Mouse (Mus musculus): ENCODE measurements around the gene Mboat1.
A peak's percentile ranks its signal among the peaks of the same experiment; 100 is the strongest.

The Mboat1 gene

DNA sequence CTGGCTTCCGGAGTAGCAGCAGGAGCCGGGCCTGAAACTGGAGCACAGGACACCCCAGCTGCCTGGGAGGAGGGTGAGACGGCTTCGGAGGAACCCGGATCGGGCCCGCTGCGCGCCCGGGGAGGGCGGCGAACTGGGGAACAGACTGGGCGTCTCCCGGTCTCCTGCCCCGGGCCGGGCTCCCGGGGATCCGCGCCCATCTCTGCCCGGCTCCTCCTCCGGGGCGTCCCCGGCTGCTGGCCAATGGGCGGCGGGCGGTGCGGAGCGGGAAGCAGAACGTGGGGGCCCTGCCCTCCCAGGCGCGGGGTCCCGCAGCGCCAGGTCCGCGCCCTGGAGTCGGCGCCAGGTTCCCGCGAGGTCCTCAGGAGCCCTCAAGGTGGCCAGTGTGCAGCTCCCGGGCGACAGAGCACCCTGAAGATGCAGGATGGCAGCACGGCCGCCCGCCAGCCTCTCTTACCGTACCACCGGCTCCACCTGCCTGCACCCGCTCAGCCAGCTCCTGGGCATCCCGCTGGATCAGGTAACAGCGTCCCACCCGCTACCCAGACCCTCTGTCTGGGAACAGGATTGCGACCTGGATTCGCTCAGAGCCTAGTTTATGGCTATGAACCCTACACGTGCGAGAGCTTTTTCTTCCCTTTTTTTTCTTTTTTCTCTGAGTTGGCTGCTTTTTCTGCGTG lies at the start of gene Mboat1:
Mboat1 (plus strand) TSS at position 247 of the 680 bp plus-strand sequence.
- DNase-seq: peak; percentile 83

DNA sequence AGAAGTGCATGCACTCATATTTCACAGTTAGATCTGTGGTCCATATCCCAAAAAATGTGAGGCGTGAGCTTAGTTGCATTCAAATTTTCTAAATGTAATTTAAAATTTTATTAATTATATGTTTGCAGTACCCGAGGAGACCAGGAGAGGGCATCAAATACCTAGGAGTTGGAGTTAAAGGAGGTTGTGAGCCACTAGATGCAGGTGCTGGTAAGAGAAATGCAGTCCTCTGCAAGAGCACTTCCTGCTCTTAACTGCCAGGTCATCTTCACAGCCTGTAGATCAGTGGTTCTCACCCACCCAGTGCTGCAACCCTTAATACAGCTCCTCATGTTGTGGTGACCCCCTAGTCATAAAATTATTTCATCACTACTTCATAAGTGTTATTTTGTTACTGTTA lies 43.2 kb upstream of the Mboat1 start:
- peak; percentile 23 for DNase-seq

DNA sequence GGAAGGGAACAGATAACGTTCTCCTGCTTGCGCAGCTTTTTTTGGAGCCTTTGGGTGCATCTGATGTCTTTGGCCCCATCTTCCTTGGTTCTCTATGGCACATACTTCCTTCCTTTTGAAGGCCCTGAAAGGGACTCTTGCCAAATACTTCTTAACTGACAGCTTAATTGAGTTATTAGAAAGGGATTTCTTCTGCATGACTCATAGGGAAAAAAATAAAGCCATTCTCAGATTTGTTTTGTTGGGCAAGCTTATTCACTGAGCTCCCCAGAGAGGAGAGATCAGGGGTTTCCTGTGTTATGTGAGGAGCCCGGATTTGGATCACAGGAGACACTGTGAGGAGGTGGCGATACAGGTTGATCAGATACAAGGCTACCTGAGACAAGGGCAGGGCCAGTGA lies 40.4 kb upstream of the Mboat1 start:
- DNase-seq: no peak

DNA sequence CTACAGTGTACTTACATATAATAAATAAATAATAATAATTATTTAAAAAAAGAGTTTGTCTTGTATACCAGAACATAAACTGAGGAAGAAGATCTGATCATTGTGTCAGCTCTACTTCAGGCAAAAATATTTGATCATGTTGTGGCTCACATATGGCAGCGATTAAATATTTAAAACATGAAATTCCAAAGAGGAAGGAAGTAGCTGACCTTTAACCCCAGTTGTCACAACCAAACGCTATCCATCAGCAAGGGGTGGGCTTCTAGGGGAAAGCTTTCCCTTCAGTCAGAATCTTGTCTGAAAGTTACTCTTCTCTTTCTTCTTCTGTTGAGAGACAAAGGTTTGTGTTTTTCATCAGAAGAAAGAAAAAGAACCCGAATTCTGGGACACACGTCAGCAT lies 39.8 kb upstream of the Mboat1 start:
- no peak for DNase-seq

DNA sequence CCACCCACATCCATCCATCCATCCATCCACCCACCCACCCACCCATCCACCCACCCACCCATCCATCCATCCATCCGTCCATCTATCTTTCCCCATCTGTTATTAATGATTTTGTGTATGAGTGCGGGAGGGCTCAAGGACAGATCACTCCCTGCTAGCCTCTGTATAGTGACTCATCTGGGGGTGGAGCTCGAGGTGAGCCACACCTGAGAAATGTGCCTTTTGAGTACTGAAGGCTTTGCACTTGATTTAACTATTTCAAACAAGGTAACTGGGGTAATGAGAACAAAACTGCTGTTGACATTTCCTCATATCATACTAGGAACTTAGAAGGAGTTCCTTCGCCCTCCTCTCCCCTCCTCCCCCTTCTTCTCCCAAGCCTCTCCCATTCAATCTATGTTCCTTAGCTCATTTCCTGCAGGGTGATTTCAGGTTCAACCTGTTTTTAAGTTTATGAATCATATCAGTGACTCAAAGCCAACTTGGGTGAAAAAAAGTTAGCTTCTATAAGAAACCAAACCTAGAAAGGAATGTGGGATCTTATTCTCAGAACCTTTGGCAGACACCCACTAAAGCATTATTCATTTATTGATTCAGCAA lies 27.2 kb upstream of the Mboat1 start:
- no peak for DNase-seq

DNA sequence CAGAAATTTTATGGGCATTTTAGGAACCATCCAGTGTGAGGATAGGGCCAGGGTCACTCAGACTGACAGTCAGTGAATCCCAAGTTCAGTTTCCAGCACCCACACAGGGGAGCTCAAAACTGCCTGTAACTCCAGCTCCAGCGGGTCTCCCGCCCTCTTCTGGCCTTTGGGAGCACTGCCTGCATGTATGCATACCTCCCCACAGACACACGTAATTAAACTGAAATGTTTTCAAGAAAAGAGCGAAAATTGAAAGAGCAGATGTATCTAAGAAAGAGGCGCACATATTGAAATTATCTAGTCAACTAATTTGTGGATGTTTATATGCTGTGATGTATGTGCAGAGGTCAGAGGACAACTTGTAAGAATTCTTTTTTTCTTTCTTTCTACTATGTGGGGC lies 20.5 kb upstream of the Mboat1 start:
- DNase-seq: no peak

DNA sequence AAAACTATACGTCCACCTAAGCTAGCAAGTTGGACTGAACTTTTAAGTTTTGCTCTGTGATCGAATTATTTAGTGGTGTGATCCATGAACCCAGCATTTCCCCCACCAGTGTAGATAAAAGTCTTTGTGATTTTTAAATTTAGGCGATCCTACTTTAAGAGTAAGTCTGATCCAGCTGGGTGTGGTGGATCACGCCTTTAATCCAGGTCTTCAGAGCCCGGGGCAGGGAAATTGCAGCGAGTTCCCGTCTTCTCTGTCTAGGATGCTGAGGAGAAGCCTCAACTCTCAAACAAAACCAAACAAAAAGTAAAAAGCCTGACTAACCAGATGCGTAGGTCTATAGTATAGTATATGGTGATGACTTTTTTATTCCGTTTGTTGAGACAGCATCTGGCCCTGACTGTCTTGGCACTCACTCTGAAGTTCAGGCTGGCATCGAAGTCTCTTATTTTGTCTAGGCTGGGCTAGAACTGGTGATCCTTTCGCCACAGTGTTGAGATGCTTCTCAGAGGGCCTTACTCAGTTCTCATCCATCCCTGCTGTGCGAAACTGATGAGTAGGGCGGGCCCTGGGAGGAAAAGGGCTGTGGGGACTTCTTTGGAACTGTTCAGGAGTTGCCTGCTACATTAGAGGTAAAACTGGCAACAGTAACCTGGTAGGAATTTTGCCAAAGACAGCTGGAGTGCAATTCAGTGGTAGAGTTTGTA lies 787 bp downstream of the Mboat1 start:
- no peak for DNase-seq

DNA sequence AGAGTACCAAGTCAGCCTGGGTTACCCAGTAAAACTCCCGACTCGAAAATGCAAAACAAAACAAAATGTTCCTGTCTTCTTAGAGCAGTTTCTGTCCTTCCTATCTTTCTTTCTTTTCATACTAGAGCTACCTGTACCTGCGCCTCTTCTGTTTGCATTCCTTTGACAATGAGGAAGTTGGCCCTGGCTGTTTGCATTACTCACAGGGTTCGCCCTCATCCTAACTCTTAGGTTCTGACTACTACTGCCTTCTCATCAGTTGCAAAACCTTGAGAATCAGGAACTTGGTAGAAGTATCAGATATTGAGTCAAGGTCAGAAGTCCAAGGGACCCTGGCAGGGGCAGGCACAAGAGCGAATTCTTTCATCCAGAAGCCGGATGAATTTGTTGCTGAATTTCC lies 1.7 kb downstream of the Mboat1 start:
- no peak for DNase-seq

DNA sequence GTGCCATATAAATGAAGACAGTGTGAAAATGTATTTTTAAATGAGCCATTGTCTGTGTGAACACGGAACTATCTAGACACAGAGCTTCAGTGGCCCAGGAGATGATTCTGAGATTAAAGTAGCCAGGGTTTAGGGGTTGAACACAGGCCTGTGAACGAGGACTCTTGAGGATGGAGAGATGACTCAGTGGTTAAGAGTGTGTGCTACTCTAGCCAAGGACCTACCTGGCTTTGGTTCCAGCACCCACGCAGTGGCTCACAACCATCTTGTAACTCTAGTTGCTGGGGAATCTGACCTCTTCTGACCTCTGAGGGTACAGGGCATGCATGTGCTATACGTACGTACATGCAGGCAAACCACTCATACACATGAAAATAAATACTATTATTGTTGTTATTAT lies 3.9 kb downstream of the Mboat1 start:
- no peak for DNase-seq

DNA sequence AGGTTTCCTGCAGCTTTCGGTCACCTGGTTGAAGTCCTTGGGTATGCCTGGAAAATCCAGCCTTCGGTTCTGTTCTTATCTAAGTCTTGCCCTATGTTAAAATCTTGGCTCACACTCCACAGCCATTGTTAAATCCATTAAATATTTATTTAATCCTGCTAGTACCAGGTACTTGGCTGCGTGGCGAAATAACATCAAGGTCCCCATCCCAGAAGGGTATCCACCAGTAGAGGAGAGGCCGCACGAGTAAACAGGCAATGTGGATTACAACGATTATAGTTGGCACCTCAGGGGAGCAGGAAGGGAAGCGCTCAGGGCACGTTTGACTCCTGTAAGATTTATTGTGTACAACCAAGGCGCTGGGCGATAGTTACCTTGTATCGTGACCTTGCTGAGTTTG lies 4.4 kb downstream of the Mboat1 start:
- no peak for DNase-seq

DNA sequence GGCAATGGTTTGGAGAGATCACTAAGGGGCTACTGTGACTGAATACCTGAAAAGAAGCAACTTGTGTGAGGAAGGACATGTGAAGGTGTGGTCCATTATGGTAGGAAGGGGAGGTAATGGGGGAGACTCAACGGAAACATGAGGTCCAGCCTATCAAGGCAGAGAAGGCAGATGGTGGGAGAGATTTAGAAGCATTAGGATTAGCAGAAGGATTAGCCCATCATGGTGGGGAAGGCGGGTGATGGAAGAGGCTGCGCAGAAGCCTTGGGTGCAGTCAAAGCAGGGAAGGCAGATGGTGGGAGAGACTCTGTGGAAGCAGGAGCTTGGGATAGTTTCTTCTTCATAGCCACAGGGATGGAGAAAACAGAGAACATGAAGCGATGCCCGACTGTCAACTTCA lies 5.7 kb downstream of the Mboat1 start:
- no peak for DNase-seq

DNA sequence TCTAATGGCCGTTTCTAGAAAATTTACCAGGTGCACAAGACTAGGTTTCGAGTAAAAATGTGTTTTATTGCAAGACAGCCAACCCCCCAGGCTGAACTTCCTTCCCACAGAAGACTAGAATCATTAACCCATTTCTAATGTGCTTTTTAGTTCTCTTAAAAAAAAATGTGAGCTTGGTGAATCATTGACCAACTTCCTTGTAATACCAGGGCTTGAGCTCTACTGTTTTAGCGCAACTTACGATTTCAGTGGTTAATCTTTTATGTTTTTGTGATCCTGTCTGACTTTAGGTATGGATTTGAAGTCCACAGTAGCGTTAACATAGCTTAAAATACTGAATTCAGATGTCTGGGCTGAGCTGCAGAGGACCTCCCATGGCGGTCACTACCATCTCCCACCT lies 10.2 kb downstream of the Mboat1 start:
- no peak for DNase-seq

DNA sequence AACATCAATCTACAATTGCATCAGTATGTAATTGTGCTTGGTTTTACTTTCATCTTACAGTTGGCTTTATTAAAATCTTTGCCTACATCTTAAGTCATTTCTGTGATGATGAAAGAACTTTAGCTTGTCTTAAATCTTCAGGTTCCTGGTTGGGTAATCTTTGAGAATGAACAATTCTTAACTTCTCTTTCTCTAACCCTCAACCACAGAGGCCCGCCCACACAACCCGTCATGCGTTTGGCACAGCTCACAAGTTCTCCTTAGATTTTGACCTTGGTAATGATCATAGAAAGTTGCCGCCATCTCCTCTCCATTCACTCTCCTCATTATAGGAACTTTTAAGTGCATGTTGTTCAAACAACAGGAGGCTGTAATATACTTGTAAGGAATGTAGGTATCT lies 18.0 kb downstream of the Mboat1 start:
- DNase-seq: peak; percentile 49

DNA sequence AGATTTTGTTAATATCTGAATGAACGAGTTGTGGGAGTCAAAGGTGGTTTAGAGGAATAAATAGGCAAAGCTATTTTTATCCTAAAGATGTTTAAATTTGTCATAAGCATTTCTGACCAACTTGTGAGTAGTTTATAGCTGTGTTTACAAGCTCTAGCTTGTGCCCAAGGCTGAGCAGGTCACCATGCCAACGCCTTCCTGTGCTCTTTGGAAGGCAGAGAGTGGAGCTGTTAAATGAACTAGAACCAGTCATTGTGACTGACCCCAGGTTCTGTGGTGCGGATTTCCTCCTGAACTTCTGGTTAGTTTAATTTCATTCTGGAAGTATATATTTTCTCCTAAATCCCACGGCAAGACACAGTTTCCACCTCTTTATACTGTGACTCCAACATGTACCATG lies 23.3 kb downstream of the Mboat1 start:
- DNase-seq: no peak

DNA sequence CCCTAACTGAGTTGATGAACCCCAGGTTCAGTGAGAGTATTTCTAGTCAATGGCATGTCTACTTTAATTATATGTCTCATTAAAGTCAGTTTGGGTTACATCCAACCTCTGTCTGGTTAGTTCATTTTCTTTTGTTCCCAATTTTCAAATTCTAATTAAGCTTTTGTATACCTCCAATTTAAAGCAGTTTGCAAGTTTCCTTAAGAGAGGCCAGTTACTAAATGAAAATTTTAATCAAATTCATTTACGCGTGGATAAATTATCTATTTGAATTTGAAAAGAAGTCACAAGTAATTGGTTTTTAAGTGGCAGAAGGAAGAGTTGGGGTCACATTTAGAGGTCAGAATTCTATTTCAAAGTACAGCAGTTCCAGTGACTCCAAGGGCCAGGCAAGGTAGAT lies 27.2 kb downstream of the Mboat1 start:
- no peak for DNase-seq

DNA sequence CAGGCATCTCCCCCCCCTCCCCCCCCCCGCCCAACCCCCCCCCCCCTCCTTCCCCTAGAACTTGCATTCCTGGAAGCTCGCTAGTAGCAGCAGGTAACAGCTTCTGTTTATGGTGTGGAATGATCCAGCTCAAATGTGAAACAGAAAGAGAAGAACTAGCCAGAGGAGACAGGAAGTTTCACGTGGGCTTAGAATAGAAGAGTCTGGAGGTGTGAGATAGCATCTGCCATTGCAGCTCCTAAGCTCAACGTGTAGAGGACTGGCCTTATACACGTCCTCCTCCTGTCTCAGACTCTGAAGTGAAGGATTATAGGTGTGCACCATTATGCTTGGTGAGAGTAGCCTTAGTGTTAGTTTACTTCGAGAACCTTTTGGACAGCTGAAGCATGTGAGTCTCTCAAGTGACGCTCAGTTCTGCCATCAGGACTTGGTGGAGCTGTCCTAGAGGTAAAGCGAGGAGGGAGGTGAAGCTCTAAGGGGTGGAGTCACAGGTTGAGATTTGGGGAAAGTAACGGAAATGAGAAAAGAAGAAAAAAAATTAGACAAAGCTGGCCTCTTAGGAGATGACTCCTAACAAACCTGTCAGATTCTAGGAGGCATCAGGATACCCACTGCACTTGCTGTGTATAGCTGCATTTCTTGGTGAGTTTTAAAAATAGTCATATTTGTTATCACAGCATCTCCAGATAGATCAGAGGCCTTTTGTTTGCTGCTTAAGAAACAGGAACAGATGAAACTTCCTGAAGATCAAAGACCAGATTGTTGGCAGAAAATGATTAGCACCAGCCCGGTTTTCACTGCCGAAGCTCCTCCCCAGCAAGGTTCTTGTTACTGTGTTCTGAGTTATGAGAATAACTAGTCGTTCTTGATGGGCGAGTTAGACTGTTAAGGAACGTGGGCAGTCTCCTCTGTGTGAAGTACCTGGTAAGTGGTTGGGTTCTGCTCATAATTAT lies 30.1 kb downstream of the Mboat1 start:
- DNase-seq: peak; percentile 25

DNA sequence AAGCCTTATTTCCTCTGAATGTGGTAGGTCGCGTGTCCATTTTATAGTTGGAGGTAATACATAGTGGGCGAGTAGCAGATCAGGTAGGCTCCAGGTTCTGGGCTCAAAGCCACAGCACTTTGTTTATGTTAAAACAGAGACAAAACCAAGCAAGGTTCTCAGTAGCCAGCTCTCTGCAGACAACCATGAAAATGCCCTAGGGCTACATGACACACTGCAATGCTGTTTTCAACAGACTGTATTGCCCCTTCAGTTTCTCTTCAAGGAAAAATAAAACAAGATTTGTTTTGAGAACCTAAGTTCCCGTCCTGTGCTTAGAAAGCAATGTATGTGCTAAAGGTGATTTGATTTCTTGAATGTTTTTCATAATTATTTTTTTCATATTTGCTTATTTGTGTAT lies 31.2 kb downstream of the Mboat1 start:
- DNase-seq: no peak

DNA sequence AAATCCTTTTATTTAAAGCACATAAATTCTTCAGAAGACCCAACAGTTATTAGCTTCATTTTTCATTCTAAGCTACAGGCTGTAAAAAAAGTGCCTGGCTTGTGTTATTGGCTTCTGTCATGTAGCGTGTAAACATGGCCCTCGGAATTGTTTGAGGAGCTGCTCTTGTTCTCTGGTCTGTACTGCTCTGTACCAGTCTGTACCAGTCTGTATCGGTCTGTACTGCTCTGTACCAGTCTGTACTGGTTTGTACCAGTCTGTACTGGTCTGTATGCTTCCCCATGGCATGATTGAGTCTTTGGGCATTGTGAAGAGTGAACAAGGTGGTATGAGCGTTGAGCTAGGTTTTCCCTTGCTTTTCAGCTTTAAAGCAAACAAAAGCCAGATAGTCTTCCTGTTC lies 32.5 kb downstream of the Mboat1 start:
- DNase-seq: no peak

DNA sequence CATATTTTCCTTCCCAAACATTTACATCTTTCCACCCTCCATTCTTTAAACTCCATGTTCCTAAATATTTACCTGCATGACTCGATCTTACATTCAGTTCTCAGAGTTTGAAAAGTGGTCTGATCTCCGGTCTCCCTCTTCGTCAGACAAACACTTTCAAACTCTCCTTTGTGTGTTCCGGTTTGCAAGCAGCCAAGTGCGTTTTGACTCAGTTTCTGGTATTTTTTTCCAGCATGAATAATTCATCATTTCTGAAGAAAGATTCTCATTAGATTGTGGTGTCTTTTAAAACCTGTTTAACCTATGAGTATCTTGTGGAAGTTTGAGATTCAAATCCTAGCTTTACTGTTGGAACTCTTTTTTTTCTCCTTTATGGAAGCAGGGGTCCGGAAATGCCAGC lies 33.8 kb downstream of the Mboat1 start:
- no peak for DNase-seq

DNA sequence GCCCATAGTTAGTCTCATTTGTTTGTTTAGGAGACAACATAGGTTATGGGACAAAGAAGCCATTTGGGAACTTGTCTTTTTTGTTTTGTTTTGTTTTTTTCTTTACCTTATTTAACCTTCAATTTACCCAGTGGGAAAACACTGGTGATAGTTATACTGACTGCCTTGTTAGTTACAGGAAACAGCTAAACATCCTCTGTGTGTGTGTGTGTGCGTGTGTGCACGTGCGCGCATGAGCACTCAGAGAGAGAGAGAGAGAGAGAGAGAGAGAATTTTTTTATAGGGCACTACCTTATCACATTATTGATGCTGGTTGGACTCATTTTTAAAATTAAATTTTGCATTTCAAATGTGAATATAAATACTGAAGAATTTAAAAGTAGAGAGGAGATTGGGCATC lies 38.3 kb downstream of the Mboat1 start:
- no peak for DNase-seq

DNA sequence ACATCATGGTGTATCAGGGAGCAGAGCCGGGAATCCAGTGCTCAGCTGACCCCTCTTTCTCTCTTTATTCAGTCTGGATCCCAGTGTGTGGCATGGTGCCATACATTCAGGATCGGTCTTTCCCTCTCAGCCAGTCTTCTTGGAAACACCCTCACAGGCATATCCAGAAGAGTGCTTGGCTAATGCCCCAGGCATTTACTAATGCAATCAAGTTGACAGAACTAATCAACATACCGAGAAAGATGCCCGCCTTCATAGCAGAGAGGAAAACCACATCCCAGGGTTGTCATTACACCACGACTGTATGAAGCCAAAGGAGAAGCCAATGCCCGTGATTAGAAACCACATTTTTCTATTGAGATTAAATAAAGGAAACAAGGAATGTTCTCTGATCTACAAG lies 41.1 kb downstream of the Mboat1 start:
- no peak for DNase-seq

DNA sequence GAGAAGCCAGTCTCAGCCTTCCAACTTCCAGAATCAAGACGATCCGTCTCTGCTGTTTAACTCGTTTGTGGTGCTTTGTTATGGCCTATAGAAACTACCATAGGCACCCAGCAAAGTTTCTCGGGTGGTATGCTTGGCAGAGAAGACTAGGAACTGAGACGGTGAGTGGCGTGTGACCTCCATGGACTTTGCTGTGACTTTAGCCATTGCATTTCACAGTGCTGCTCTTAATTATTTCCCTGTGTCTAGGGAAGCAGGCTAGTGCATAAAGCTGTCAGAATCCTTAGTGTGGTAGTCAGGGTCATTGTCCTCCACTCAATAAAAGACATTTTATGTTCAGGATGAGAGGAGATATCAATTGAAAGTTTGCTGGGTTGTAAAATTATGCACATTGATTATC lies 49.3 kb downstream of the Mboat1 start:
- DNase-seq: no peak

DNA sequence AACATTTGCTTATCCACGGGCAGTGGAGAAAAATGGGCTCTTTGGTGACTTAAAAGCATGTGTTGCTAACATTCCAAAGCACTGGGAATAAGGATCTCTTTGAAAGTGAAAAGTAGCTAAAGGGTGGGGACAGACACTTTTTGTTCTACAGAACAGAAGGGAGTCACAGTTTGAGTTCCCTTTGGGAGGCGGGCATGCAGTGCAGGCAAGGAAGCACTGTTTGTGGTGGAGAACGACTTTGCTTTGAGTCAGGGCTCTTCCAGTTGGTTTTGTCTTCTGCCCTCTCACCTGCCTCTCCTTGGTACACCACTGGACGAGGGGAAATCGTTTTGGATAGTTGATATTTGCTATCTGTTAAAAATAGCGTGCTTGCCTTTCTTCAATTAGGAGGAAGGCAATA lies 49.7 kb downstream of the Mboat1 start:
- DNase-seq: no peak

All from thymus, postnatal 14 days (tissue).